Mouse (Mus musculus): ENCODE results near the gene Igll1.
"Not testable (repeated sequence)": the region's sequence is repeated elsewhere in the genome, so short reads cannot be mapped to it uniquely, and the experiment has no call there.

Igll1 gene

GRCm38 (mm10) chr16:16863978-16864377 is at the start of gene Igll1:
Gene Igll1, minus strand, starts transcription at chr16:16863985.
- DNase-seq (ENCODE audit: low spot score): no peak

GRCm38 (mm10) chr16:16913440-16913839 is 49.7 kb upstream of the Igll1 start:
- DNase-seq (ENCODE audit: low spot score): no peak

DNA sequence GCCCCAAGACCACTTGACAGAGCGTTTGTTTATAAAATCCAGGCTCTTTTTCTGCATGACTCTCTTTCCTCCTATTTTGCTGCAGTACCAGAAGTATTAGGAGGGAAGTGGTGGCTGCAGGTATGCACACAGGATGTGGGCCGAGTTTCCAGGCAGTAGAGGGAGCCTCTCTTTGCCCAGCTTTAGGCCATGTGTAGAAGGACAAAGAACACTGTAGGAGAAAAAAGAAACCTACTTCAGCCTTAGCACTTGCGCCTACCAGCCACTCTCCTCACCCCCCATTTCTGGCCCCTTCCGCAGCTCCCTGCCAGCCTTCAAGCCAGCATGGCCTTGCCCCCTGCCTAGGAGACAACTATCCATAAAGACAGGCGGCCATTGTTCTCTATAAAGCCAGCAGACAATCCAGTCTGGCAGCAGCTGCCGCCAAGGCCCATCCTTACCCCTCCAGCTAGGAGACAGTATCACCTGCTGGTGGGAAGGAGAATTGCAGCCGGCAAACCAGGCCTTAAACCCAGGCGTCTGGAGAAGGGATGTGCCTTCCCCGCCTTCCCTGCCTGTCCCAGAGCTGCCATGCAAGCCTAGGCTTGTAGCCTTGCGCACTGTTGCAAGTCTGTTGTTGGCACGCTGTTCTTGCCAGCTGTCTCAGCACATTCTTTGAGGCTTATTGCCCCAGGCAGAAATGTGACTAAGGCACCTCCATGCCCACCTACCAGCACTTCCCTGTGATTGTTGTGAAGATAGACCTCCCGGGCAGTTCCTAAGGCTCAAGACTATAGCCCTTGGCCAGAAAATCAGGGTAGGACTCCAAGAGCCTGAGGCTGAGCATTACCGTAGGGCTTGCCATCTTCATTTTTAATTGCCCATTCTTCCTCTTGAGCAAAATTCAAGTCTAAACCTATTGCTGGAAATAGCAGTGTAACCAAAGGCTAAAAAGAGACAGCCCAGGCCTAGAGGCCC is 48.1 kb upstream of the Igll1 start:
- peak; percentile 69 for DNase-seq (ENCODE audit: low spot score)

DNA sequence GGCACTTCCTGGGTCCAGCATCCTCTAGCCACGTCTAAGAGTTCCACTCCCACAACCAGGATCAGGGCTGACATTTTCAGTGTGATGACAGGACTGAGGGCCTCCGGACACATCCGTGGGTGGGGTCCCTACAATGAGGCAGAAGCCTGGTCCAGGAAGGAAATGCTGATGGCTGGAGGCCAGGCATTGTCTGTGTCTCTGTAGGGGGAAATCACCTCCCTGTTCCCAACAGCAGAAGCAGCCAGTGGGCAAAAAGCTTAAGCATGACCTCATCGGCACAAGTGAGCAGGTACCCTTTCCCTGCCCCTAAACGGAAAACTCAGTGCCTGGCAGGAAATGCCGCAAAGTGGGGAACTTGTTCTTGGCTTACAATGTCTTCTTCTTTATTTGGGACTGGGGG is 44.0 kb upstream of the Igll1 start:
- no peak for DNase-seq (ENCODE audit: low spot score)

DNA sequence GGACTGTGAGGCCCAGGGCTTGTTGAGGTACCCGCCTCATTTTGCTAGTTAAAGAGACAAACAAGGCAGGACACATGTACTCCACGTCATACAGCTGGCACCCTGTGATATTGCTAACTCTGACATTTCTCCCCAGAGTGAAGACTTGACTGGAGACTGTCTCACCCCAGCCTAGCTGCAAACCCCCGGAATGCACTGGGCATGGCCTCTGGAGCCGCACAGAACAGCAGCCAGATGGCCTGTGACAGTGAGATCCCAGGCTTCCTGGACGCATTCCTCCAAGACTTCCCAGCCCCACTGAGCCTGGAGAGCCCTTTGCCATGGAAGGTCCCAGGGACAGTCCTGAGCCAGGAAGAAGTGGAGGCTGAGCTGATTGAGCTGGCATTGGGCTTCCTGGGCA is 39.4 kb upstream of the Igll1 start:
- no peak for DNase-seq (ENCODE audit: low spot score)

DNA sequence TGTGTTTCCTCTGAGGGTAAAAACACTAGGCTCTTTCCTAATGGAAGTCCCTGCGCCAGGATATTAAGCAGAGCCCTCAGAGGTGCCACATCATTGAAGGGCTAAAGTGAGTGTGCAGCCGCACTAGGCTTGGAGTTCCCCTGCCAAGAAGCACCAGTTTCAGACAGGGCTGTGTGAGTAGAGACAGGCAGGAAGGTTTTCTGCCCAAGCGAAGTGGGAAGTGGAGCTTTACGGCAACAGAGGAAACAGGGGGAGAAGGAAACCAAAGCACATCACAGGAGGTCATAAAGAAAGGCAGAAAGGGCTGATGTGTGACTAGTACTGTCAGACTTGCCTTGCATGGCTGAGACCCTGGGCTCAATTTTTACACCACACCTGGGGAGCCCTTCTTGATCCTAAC is 38.5 kb upstream of the Igll1 start:
- DNase-seq (ENCODE audit: low spot score): no peak

- DNase-seq (ENCODE audit: low spot score): no peak
Observed at GRCm38 (mm10) chr16:16897056-16897584, 33.3 kb upstream of the Igll1 start.

GRCm38 (mm10) chr16:16896382-16897055 is 32.7 kb upstream of the Igll1 start, which contains the start of gene Ppm1f:
Gene Ppm1f, plus strand, starts transcription at chr16:16896469.
- peak; percentile 97 for DNase-seq (ENCODE audit: low spot score)

DNA sequence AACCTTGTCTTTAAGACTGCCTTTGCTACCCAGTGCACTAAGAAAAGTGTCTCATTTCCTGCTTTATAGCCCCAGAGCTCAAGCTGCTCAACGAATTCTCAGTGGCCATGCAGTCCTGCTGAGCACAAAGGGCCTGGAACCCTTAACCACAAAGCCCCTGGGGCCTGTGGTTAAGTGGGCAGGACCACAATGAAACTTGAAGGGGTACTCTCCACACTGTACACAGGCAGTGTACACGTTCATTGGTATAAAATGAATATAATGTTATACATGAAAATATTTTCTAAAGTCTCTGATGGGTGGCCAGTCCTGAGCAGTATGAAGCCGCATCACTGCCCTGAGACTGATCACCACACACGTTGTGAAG is 32.2 kb upstream of the Igll1 start:
- DNase-seq (ENCODE audit: low spot score): no peak

DNA sequence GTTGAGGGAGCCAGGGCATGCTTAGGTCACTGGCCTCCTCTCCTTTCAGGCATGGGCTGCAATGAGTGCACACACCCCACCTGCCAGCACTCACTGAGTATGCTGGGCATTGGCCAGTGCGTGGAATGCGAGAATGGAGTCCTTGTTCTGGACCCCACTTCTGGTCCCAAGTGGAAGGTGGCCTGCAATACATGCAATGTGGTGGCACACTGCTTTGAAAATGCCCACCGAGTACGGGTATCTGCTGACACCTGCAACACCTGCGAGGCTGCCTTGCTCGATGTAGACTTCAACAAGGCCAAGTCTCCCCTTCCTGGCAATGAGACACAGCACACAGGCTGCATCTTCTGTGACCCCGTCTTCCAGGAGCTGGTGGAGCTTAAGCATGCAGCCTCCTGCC is 28.6 kb upstream of the Igll1 start:
- no peak for DNase-seq (ENCODE audit: low spot score)

GRCm38 (mm10) chr16:16888341-16888740 is 24.6 kb upstream of the Igll1 start:
- DNase-seq (ENCODE audit: low spot score): no peak

DNA sequence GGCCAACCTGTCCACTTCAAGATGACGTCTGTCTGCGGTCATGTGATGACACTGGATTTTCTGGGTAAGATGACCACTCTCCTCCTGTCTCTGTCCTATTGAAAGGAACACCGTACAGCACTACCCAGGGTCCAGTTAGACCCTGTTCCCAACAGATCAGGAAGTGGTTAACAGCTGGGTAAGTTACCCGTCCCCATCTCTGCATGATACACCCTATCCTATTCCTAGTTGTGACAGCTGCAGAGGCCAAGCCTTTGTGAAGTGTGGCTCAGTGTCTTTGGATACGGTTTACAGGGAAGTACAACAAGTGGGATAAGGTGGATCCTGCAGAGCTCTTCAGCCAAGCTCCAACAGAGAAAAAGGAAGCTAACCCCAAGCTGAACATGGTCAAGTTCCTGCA is 15.2 kb upstream of the Igll1 start:
- no peak for DNase-seq (ENCODE audit: low spot score)

DNA sequence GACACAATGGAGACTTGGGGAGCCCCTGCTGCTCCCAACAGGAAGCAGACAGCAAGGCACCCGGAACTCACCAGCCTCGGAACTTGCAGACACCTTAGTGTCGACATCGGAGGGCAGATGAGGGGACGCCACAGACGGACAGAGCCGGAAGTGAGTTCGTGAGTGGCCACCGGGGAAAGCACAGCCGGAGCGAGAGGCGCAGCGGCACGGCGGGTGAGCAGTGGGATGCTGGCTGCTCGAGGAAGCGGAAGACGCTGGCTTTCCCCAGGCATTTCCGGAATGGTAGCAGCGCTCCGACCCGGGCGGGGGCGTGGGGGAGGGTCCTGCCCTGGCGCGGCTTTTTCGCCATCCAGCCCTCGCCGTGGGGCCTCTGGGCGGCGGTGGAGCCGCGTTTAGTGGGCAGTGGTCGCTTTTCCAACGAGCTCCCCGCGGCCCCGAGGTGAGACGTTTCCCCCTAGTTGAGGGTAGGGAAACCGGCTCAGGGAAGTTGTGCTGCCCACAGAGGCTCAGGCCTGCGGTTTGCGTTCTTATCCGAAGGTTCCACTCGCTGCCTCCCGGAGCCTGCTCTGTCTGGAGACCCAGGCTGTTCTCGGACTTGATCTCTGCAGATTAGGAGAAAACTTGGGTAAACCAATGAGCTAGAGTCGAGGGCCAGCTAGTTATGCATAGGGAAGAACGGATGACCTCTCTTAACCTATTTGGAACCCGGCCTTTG is 7.0 kb upstream of the Igll1 start, which contains the start of the genes Top3b and Vpreb1:
Gene Top3b (plus strand): TSS at position 120 of the 715 bp plus-strand sequence.
Gene Vpreb1 (minus strand): TSS at position 227 of the 715 bp plus-strand sequence.
- DNase-seq (ENCODE audit: low spot score): peak; percentile 93

DNA sequence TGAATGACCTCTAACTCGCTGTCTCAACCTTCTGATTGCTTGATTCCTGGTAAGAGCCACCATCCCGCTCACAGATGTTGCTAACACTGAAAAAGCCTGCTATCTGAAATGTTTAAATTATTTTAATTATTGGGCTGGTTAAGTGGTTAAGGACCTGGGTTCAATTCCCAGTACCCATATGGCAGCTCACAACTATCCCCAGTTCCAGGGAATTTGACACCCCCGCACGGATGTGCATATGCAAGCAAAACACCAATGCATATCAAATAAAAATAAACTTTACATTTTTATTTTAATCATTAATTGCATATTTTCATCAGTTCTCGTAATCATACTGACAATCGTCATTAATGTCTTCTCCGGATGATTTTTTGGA is 6.4 kb upstream of the Igll1 start:
- DNase-seq (ENCODE audit: low spot score): no peak

DNA sequence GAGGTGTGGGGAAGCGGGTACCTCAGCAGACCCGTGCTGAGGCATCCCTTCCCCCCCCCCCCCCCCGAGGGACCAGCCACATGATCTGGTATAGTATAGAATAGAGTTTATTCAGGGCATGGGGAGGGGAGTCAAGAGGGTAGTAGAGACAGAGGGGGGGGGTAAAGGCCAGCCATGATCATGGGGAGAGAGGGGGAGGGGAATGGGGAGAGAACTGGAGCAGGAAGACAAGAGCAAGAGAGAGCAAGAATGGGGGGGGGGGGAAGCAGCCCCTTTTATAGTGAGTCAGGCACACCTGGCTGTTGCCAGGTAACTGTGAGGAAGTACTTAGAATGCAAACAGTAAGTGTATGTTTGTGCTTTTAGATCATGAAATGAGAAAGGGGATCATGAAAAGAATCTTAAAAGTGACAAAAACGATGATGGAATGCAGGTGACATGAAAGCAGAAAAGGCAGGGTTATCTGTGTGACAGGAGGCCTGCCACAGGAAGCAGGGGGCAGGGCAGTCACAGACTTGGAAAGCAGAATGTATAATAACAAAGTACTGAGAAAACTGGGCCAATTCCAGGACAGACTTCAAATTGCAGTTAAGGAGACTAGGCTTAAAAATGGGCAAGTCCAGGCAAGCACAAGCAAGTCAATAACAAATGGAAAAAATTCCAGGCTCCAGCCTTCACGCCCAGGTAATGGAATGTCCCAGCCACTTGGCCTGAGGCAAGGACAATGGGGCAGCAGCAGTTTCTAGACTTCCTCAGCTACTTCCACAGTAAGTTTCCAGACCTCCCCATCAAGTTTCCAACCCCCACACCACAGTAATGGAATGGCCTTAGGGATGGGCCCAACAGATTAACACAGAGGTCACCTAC is 2.1 kb upstream of the Igll1 start:
- peak; percentile 15 for DNase-seq (ENCODE audit: low spot score)

DNA sequence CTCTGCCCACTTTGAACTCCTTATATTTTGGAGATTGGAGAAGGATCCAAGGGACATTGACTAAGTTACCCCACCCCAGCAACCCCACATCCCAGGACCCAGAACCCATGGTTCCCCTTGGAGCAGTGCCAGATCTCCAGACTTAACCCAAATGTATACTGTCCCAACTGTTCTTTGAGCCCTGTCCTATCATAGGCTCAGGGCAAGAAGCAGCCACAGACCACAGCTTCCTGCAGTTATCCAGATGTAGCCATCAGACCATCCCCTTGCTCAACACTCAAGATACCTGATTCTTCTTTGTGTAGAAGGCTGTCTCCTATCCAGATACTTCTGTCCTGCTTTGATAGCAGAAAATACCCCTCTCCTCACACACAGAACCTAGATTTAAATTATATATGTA is 1.4 kb upstream of the Igll1 start:
- DNase-seq (ENCODE audit: low spot score): no peak

- DNase-seq (ENCODE audit: low spot score): no peak
Observed at GRCm38 (mm10) chr16:16862288-16862687, 1.5 kb downstream of the Igll1 start.

GRCm38 (mm10) chr16:16856731-16857476 is 6.9 kb downstream of the Igll1 start:
- no peak for DNase-seq (ENCODE audit: low spot score)

DNA sequence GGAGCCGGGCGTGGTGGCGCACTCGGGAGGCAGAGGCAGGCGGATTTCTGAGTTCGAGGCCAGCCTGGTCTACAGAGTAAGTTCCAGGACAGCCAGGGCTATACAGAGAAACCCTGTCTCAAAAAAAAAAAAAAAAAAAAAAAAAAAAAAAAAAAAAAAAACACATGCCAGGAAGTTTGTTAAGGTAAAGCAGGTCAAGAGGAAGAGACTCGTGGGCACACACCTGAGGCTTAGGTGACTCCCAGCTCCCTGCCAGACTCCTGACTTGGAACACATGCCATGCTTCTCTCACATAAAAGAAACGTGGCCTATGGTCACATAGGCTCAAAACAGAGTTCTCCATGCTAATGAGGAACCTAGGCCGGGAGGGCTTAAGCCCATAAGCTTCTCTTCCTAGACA is 7.7 kb downstream of the Igll1 start:
- not testable (repeated sequence) for DNase-seq (ENCODE audit: low spot score)

GRCm38 (mm10) chr16:16855541-16855940 is 8.2 kb downstream of the Igll1 start:
- DNase-seq (ENCODE audit: low spot score): no peak

DNA sequence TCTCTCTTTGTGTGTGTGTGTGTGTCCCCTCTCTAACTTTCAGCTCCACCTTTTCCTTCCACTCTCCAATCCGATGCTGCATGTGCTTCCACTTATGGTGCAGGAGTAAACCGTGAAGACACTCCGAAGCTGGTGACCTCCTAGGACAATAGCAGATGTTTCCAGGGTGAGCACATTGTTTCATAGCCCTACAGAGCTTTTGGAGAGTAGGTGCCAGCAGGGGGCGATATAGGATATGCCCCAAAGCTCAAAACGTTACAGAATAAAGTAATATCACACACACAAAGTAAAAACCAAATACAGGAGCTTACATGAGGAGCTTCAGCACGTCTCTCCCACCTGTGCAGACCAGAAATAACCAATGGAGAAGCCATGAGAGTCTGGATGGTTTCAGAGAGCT is 8.9 kb downstream of the Igll1 start:
- DNase-seq (ENCODE audit: low spot score): peak; percentile 56

All from T-cell, adult 2 months (primary cell).